Mouse (Mus musculus): ENCODE measurements at regions not wholly inside any gene's neighbourhood (a gene's known extent, or its start where the extent isn't known, plus 50 kb on each side); places are given as distances from the start of the nearest gene placed in this dataset.
"Not testable (repeated sequence)": the region's sequence is repeated elsewhere in the genome, so short reads cannot be mapped to it uniquely, and the experiment has no call there.

DNA sequence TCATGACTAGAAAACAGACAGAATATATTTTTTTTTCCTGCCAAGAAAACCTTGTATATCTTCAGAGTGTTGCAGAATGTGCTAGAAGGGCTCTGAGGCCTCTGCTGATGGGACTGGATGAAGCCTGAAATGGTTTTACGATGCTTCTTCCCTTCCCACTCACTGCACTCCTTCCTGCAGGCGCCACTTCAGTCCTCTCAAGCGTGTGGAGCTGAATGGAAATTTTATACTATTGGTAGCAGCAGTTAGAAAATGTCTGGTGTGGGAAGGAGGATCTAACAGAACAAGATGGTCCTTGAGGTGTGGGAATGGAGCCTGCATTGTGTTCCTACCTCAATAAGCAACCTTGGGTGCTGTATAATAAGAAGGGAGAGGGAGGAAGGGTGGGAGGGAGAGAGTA lies 166.1 kb upstream of the Smlr1 start:
- peak; percentile 59 for DNase-seq (ENCODE audit: low read depth, low spot score)

DNA sequence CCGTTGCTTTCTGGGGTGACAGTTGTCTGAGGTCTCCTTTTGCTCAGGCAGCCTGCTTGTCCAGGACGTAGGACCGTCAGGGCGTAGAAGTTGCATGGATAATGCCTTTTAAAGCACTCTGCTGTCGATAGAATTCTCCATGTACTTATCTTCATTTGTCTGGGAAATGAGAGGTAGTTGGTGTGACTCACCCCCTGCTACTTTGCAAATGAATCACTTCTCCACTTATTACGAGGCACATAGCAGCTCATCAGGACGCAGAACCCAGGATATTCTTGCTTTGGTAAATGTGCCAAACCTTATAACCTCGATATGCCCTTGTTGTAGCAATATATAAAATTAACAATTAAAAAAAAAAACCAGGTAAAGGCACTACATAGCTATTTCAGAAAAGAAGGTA lies 159.7 kb upstream of the Smlr1 start:
- DNase-seq (ENCODE audit: low read depth, low spot score): peak; percentile 63

GRCm38 (mm10) chr10:25681243-25681642 lies 145.2 kb upstream of the Smlr1 start:
- peak; percentile 77 for DNase-seq (ENCODE audit: low read depth, low spot score)

DNA sequence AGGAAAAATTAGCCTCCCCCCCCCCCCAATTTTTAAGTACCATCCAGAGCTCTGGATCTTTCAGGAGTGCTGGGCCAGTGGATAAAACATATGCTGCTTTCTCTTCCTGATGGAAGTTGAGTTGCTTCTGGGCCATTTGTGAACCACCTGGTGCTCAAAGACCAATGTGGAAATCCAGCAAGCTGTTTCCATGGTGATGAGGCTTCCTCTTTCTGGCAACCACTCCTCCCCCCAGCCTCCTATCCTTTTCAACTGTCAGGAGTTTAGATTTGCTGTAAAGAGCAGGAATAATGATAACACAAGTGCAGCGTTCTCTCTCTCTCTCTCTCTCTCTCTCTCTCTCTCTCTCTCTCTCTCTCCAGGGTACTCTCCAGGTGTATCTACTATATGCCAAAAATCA lies 141.8 kb upstream of the Smlr1 start:
- DNase-seq (ENCODE audit: low read depth, low spot score): peak; percentile 81

GRCm38 (mm10) chr10:25675368-25675767 lies 139.3 kb upstream of the Smlr1 start:
- peak; percentile 7 for DNase-seq (ENCODE audit: low read depth, low spot score)

DNA sequence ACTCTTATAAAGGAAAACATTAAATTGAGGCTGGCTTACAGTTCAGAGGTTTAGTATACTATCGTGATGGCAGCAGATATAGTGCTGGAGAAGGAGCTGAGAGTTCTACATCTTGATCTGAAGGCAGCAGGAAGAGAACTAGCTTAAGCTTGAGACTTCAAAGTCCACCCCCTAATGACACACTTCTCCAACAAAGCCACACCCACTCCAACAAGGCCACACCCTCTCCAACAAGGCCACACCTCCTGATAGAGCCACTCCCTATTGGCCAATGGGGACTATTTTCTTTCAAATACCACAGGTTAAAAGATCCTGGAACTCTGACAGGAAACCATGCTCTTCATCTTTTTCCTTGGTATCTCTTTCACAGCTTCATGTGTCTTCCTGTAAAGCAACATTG lies 134.0 kb upstream of the Smlr1 start:
- no peak for DNase-seq (ENCODE audit: low read depth, low spot score)

DNA sequence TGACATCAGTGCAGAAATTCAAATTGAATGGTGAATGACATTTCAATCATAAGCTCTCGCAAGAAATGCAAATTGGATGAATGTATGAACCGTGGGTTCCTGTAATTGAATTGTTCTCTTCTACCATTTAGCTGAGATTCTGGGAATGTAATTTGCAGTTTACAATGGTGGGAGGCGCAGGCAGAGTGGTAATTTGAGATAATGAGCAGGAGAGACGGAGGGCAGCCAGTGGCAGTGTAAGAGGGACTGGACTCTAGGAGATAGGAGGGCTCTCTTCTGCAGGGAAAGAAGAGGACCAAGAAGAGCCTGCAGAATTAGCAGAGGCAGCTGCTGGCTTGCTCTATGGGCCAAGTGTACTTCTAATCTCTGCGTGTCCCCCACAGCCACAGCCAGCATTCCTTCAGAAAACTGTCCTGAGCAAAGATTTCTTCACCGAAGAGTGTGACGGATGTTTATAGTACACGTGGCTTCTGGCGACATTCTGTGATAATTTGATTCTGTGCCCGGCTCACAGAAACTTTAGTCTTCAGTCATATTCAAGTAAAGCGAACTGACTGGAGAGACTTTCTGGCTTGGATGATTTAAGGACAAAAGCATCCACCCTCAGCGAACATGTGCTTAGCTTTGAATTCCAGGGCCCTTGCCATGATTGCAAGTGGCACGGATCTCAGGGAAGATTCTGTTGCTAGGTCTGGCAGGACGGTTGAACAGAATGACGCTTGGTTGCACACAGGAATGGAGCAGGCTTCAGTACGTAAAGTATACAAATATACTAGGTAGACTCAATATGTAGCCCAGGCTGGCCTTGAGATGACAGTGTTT lies 116.9 kb upstream of the Smlr1 start:
- DNase-seq (ENCODE audit: low read depth, low spot score): no peak

GRCm38 (mm10) chr10:25647740-25648139 lies 111.7 kb upstream of the Smlr1 start:
- no peak for DNase-seq (ENCODE audit: low read depth, low spot score)

GRCm38 (mm10) chr10:25643518-25643993 lies 107.5 kb upstream of the Smlr1 start:
- DNase-seq (ENCODE audit: low read depth, low spot score): peak; percentile 58

GRCm38 (mm10) chr10:25642079-25642696 lies 106.1 kb upstream of the Smlr1 start:
- DNase-seq (ENCODE audit: low read depth, low spot score): peak; percentile 54

DNA sequence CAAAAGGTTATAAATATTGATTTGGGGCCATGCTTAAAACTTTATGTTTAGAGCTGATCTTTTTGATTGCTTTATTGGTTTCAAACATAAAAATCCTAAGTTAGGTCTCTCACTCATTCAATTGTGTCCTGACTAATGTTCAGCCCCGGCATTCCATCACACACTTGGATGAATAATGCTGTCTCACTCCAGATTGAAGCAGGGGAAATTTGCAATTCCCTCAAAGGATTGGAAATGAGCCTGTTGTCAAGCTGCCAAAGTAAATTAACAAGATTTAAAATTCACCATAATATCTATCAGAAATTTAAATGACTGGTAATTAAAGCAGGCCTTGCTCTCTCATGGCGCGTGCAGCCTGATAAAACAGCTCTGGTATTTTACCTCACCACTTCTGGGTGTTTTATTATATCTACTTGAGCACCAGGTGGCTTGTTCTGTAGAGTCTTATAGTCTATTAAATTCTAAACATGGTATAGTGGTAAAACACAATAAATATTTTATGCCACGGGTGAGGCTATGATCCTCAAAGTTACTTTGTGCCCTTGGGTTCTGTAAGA lies 97.1 kb upstream of the Smlr1 start:
- peak; percentile 57 for DNase-seq (ENCODE audit: low read depth, low spot score)

DNA sequence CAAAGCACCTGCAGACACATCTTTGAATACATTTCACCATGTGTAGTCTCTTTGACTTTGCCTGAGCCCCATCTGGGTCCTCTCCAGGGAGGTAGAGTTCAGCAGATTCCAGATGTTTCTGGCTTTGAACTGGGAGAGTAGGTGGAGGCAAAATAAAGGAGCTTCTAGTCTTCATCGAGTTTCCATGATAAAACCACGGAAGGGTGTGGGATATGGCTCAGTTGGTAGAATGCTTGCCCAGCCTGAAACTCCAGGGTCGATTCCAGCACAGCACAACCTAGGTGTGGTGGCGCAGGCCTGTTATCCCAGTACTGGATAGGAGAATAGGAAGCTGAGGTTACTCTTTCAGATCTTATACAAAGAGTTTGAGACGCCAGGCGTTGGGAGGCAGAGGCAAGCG lies 96.2 kb upstream of the Smlr1 start:
- DNase-seq (ENCODE audit: low read depth, low spot score): no peak

DNA sequence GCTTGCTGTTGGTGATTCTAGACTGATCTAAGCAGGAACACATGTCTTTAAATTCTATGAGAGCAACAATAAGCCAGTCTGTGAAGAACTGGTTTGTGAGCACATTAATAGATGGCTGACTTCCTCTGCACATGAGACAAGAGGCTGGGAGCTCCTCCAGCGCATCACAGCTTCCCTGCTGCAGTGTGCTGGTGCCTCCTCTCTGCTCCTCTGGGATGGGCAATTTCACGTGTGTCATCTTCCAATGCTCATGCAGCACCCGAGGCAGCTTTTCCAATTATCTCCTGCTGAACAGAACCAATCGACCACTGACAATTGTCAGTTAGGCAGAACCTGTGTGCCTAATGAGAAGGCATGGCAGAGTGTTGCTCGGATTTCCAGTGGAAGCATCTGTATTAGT lies 86.5 kb upstream of the Smlr1 start:
- DNase-seq (ENCODE audit: low read depth, low spot score): peak; percentile 21

- DNase-seq (ENCODE audit: low read depth, low spot score): not testable (repeated sequence)
These were observed 85.7 kb upstream of the Smlr1 start for GRCm38 (mm10) chr10:25621747-25622134.

DNA sequence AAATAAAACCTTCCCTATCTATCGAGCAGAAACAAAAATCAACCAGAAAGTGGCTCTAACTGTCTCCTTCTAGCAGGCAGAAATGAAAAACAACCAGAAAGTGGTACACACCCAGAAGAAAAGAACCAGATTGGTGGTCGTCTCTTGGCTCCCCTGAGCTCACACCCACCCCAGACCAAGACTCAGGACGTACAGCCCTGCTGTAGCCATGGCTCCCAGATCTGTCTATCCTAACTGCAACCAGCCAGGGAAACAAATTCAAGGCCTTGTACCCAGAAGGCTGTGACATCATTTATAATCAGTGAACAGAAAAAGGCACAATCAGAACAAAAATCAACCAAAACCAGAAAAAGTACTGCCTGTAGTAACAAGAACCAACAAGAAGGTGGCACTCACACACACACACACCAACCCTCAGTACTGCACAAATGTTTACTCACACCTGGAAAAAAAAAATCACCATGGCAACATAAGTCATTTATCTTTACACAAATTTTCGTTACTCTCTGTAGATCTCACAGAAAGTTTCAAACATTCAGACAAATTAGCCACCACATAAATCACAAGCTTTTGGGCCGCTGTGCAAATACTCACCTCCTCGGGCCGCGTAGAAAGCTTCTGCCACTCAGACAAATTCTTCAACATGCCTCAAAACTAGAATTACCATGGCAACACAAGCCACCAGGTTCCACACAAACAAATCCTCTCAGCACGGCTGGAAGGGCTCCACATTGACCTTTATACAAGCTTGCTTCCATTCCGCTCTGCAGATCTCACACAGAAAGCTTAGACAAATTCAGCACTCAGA lies 85.1 kb upstream of the Smlr1 start:
- peak; percentile 60 for DNase-seq (ENCODE audit: low read depth, low spot score)

- DNase-seq (ENCODE audit: low read depth, low spot score): no peak
These were observed 83.6 kb upstream of the Smlr1 start for GRCm38 (mm10) chr10:25619702-25620101.

GRCm38 (mm10) chr10:25601471-25601870 lies 65.4 kb upstream of the Smlr1 start:
- no peak for DNase-seq (ENCODE audit: low read depth, low spot score)

DNA sequence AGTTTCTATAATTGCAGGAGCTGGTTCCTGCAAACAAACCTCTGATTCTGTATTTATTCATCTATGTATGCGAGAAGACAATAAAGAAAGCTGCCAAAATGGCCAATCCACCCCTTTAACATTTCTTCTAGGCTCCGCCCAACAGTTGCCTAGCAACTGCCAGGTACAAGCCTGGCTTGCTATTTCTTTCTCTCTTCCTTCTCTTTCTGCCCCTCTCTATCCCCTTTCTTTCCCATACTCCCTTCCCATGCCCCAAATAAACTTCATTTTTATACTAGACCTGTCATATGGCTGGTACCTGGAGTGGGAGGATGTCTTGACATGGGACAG lies 53.2 kb upstream of the Smlr1 start:
- no peak for DNase-seq (ENCODE audit: low read depth, low spot score)

DNA sequence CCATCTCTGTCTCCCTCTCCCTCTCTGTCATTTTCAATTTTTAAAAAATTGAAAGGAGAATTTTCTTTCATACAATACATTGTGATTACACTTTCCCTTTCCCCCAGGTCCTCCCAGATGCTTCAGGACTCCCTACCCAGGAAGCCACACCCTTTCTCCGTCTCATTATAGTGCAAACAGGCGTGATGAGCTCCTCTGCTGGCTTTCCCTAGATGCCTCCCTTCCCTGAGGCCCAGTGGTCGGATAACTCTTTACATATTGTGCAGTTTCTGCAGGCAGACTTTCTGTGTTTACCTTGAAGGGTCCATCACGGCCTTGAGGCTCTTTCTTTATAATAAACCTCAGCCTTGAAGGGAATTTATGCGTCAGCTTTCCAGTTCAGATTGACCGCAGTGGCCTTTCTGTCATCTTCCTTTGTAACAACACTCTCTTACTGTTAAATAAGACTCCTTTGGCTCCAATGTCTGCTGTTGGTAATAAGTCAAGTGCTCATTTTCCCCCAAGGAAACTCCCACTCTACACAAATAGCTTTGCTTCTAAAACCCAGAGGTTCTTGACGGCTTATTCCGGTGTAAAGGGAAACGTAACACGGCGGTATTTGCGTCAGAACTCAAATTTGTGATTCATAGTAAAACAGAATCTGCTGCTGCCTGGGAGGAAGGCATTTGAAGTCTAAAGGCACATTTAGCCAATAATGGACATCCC lies 52.7 kb upstream of the Smlr1 start:
- DNase-seq (ENCODE audit: low read depth, low spot score): no peak

Measured in brain, adult 2 months (tissue).